Mouse (Mus musculus) kidney, adult 2 months (tissue): Measurements from ENCODE around the gene Gm10198. TPM values are rescaled to one million over a fixed set of nuclear protein-coding genes. Genes with fewer than 3 reads are reported as not detected.

Source experiments
- DNase-seq: peaks from one replicate; pipeline ENCODE4 v3.0.0; 2021
- H3K27ac ChIP-seq: fragments of 200-500 bp; 2 replicates; pipeline ENCODE4 v1.5.1; 2012; ENCODE audit warnings: low read depth, low read length, control low read depth, inconsistent platforms; ENCODE audit not compliant: insufficient read depth
- H3K27me3 ChIP-seq: fragments of 200-500 bp; replicated peaks from 2 replicates; pipeline ENCODE4 v1.6.1; 2012; ENCODE audit warnings: mild to moderate bottlenecking, moderate library complexity, low read length, inconsistent platforms; ENCODE audit not compliant: control insufficient read depth, insufficient read depth
- H3K36me3 ChIP-seq: fragments of 200-500 bp; 2 replicates; pipeline ENCODE4 v1.6.1; 2012; ENCODE audit warnings: mild to moderate bottlenecking, moderate library complexity, low read length, inconsistent platforms; ENCODE audit not compliant: control insufficient read depth, insufficient read depth
- H3K4me1 ChIP-seq: fragments of 200-500 bp; 2 replicates; pipeline ENCODE4 v1.6.1; 2011; ENCODE audit warnings: low read length; ENCODE audit not compliant: control insufficient read depth, insufficient read depth
- H3K4me3 ChIP-seq: fragments of 200-500 bp; 2 replicates; pipeline ENCODE4 v1.5.1; 2011; ENCODE audit warnings: mild to moderate bottlenecking, low read depth, low read length, control low read depth; ENCODE audit not compliant: insufficient read depth
- CTCF ChIP-seq: fragments of 200-500 bp; conservative IDR thresholded peaks from 2 replicates; pipeline ENCODE4 v1.5.1; 2011; ENCODE audit warnings: low read depth, mild to moderate bottlenecking, control low read depth, low read length, moderate library complexity, mixed read lengths; ENCODE audit not compliant: insufficient read depth, insufficient read length
- POLR2A ChIP-seq: fragments of 200-500 bp; IDR thresholded peaks from one replicate; pipeline ENCODE4 v1.6.1; 2011; ENCODE audit warnings: low read depth, low read length, control low read depth
- WGBS: fragments of 180-500 bp; shearing (Covaris S2); methylation state at CpG from one replicate; pipeline ENCODE4 v1.1.7; 2018; 5-methylcytosine and 5-hydroxymethylcytosine counted together
- polyA plus RNA-seq: library from polyadenylated mRNA; depleted of rRNA; stranded (reverse); fragments of >200 nt; gene quantifications from 2 replicates; pipeline ENCODE4 v1.2.3, GENCODE M21; 2012

Gm10198 gene
- polyA plus RNA-seq, 1 experiment, result not detected

DNA sequence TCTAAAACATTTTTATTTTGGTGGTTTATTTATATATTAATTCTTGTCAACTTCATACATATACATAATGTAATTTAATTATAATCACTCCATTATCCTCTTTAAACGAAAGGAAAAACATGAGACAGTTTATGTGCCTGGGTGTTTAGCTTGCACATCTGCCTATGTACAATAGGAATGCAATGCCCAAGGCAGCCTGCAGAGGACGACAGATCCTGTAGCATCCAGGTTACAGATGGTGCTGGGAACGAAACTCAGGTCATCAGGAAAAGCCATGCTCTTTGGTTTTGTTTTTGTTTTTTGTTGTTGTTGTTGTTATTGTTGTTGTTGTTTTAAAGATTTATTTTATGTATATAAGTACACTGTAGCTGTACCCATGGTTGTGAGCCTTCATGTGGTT is 32.4 kb upstream of the Gm10198 start:
- Histone ChIP-seq H3K4me3 (no peak overlapping the region), H3K27me3 (no peaks in the 10 kb centered on the region), H3K27ac (no peak overlapping the region), H3K4me1 (no peaks in the 10 kb centered on the region), H3K36me3 (no peaks in the 10 kb centered on the region)
- 95% methylated on average over 3 of the region's 3 CpGs for WGBS
- no peak for DNase-seq
- TF ChIP-seq POLR2A (no peak), CTCF (no peak)

DNA sequence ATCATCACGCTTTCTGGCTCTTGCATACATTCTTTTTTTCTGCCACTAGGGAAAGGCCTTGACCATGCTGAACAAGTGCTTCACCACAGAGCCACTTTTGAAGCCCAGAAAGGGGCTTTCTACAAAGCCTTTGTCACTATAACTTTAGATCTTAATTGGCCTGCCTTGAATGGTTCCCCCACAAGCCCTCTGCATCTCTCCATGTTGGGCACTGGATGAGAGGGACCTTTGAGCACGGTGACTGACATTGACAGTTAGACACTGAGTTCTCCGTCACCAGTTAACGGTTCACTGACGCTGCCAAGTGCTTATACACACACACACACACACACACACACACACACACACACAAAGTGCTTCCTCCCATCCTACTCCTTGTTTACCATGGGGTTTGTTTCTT is 30.0 kb upstream of the Gm10198 start:
- Histone ChIP-seq H3K27me3 (no peaks in the 10 kb centered on the region), H3K4me1 (no peaks in the 10 kb centered on the region), H3K36me3 (no peaks in the 10 kb centered on the region), H3K4me3 (no peak overlapping the region), H3K27ac (no peak overlapping the region)
- DNase-seq, result no peak
- TF ChIP-seq POLR2A, result no peak
- TF ChIP-seq CTCF, result no peak
- 81% methylated on average over 5 of the region's 5 CpGs for WGBS

DNA sequence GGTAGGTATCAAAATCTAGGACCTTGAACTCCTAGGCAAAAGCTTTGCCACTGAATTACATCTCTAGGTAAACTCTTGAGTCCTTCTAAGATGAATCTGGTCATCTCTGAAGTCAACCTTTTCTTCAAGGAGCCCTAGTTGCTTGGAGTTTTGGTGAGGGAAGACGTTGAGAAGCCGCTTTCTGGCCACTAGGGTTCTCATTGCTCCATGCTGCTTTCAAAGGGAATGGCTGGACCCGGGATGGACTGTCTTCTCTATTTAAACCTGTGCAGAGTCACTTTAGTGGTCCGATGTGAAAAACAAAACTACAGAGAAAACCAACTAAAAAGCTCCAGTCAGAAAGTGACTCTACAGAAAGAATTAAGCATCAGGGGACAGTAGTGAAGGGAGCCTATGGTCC is 18.4 kb upstream of the Gm10198 start:
- peak; percentile 57 for TF ChIP-seq CTCF
- no peak for TF ChIP-seq POLR2A
- 36% methylated on average over 4 of the region's 4 CpGs for WGBS
- H3K4me3 ChIP-seq, result no peak overlapping the region
- no peaks in the 10 kb centered on the region for H3K36me3 ChIP-seq
- no peaks in the 10 kb centered on the region for H3K4me1 ChIP-seq
- DNase-seq, result no peak
- H3K27ac ChIP-seq, result no peak overlapping the region
- no peaks in the 10 kb centered on the region; the same call in 1 of the 2 replicates for H3K27me3 ChIP-seq

DNA sequence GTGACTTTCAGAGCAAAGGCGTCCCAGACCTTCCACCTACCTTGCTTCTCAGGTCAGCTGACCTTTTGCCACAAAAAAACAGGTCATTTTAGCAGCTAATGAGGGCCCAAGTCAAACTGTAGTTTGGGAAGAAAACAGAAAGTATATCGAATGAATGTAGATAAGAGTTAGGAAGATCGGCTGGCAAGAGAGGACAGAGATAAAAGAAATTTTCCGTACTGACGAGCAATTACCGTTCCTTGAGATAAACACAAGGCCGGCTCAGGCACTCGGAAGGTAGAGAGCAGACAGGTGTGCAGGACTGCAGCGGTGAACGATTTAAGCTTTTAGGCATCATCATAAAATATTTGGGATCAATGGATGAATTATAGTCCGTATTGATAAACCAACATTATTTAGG is 15.4 kb upstream of the Gm10198 start:
- no peak for DNase-seq
- Histone ChIP-seq H3K27me3 (no peaks in the 10 kb centered on the region; the same call in 1 of the 2 replicates), H3K4me3 (no peak overlapping the region), H3K27ac (no peak overlapping the region), H3K4me1 (no peaks in the 10 kb centered on the region), H3K36me3 (no peaks in the 10 kb centered on the region)
- TF ChIP-seq CTCF (no peak), POLR2A (no peak)
- WGBS, result 96% methylated on average over 11 of the region's 11 CpGs

DNA sequence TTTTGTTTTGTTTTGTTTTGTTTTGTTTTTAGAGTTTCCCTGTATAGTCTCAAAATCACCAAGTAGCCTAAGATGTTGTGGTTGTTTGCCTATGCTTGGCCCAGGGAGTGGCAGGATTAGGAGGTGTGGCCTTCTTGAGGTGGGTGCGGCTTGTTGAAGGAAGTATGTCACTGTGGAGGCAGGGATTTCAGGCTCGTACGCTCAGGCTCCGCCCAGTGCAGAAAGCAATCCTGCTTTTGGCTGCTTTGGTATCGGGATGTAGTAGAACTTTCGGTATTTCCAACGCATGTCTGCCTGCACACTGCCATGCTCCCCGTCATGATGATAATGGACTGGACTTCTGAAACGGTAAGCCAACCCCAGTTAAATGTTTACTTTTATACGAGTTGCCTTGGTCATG is 12.5 kb upstream of the Gm10198 start:
- 90% methylated on average over 10 of the region's 10 CpGs for WGBS
- no peaks in the 10 kb centered on the region for H3K36me3 ChIP-seq
- H3K27ac ChIP-seq, result no peak overlapping the region

DNA sequence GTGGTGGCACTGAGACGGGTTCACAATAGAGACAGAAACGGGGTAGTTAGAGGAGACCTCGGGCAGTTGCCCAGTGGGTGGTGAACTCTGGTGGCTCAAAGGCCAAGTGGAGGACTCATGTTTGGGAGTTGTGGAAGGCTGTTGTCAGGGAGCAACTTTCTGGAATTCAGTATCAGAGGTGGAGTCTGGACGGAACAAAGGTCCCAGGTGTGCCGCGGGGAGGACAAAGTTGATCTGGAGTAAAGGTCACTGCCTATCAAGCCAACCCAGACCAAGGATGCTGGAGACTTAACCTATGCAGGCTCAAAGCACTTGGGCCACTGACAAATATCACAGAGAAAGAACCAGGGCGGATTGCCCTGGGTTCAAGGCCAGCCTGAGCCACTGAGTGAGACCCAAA is 5.5 kb downstream of the Gm10198 start:
- H3K4me3 ChIP-seq, result no peak overlapping the region
- no peak overlapping the region for H3K27ac ChIP-seq
- no peaks in the 10 kb centered on the region for H3K36me3 ChIP-seq
- peak; percentile 12 for DNase-seq
- no peaks in the 10 kb centered on the region; the same call in 1 of the 2 replicates for H3K27me3 ChIP-seq
- WGBS, result 69% methylated on average over 7 of the region's 7 CpGs
- no peaks in the 10 kb centered on the region for H3K4me1 ChIP-seq
- TF ChIP-seq CTCF (no peak), POLR2A (no peak)

More for the DNA sequence above, 12.5 kb upstream of the Gm10198 start:
- no peak for DNase-seq
- H3K4me3 ChIP-seq, result no peak overlapping the region
- no peak for TF ChIP-seq CTCF
- TF ChIP-seq POLR2A, result no peak
- no peaks in the 10 kb centered on the region for H3K4me1 ChIP-seq
- H3K27me3 ChIP-seq, result no peaks in the 10 kb centered on the region

DNA sequence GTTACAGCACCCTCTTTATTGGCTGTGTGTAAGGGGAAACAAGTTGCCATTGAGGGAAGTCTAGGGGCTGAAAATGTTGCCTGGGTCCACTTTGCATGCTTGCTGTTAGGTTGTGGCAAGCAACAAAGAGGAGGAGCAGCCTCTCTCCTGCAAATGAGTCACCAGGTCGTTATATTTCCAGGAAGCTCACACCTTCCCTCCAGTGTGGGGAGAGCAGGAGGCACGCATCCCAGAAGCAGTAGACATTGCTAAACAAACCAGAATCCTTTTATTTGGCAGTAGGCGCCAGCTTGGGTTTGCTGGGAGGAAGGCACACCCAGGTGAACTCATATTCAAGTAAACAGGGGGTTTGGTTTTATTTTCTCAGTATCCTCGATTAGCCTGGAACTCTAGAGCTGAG is 8.8 kb downstream of the Gm10198 start:
- TF ChIP-seq POLR2A (no peak), CTCF (no peak)
- WGBS, result 58% methylated on average over 4 of the region's 4 CpGs
- Histone ChIP-seq H3K27ac (no peak overlapping the region), H3K4me1 (no peaks in the 10 kb centered on the region), H3K36me3 (no peaks in the 10 kb centered on the region), H3K27me3 (no peaks in the 10 kb centered on the region; the same call in 1 of the 2 replicates), H3K4me3 (no peak overlapping the region)
- DNase-seq, result no peak
